Mouse (Mus musculus): ENCODE results near the gene Otop2.

DNA sequence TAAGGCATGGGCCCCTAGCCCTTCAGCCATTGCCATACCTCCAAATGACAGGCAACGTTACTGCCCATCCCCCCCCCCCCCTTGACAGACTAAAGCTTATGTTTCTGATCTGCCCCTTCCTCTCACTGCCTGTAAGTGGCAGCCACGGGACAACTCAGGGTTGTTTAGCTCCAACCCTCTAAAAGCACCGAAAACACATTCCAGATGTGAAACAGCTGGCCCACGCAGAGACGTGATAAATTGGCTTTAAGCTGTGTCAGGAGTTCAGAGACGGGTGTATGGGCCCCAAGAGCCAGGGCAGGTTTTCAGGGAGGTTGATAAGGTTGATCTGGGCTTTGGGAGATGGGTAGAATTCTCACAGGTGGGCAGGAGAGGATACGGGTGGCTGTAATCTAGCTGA is 38.6 kb downstream of the Otop2 start:
- no peak for TF ChIP-seq TBP (conservative IDR thresholded peaks at IDR 0.05; ENCODE audit: low read depth, low read length)
- TF ChIP-seq CTCF (conservative IDR thresholded peaks at IDR 0.05 in 1 of 2, IDR thresholded peaks at IDR 0.05 in 1 of 2; ENCODE audit: low read depth in 2 of 2, low read length in 2 of 2), result no peak
- TF ChIP-seq POLR2A (IDR thresholded peaks at IDR 0.05; ENCODE audit: low read depth, low read length), result no peak

Measured in CH12.LX (cell line).